Mouse (Mus musculus): Measurements from ENCODE around the gene Fbxw8.

Fbxw8 gene

DNA sequence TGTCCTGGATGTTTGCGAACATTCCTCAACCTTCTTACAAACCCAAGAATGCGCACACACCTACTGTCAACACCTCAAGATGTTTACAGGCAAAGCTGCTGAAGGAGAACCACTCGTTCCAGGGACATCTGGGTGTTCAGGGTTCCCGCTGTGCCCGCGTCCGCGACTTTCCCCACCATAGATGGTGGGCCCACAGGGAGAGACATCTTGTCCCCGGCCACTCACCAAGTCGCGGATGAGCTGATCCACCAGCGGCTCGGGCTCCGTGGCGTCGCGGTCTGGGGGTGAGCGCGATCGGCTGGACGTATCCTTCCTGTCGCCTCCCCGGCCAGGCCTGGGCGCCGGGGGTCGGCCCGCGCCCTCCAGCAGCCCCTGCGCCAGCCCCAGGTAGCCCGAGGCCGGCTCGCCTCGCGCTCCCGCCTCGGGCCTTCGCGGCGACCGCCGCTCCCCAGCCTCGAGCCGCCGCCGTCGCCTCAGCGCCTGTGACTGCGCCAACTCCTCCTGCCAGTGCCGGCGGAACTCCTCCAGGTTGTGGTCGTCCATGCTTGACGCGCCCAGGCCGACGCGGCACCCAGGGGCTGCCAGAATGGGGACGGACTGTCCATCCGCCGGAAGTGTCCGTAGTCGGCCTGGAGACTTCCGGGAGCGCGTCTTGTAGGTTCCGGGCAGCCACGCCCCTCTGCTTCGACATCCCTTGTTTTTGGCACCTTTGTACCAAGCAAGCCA, at the start of gene Fbxw8:
Gene Fbxw8, minus strand, starts transcription at position 626 of the 726 bp plus-strand sequence.
- peak; percentile 70 for DNase-seq (ENCODE audit: low read depth, low spot score)

DNA sequence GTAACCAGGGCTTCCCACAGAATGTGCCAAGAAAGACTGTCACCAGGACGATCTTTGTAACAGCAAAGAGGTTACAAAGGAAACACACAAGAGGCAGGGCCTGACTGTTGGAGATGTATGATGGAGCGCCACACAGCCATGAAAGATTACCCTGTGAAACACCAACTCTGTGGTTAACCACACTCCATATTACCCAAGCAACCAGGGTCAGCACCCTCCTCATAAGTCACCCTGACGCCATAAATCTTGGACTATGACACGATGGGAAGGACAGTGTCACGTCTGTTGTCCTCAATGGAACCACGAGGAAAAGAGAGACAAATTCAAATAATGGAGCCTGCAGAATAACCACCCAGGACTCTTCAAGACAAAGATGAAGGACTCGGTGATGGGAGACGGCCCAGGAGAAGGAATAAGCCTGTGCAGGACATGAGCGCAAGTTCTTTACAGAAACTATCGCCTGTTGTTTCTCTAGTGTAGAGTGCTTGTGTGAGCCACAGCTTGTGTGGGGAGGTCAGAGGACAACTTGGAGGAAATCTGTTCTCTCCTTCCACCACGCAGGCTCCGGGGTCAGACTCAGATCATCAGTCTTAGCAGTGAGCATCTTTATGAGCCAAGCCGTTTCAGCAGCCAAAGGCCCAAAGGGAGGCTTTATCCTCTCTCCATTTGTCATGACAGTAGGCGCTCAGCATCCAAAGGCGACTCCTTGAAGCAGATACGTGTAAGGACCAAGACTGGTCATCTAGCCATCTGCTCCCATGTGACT, 49.6 kb upstream of the Fbxw8 start:
- no peak for DNase-seq (ENCODE audit: low read depth, low spot score)

DNA sequence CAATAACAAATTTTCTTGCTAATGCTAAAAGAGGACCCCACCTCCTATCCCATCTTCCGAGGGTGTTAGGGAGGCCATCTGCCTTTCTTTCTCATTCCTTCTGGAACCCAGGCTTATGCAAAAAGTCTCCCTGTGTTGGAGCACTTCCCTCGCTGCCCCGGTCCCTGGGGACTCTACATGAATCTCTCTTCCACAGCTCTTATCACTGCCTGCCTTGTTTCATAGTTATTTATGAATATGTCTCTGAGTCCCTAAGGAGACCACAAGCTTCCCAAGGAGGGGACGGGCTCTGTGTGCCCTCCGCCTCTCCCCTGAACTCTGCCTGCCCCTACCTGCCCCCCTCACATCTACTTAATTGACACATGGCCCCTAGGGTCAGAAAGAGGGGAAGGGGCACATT, 44.4 kb upstream of the Fbxw8 start:
- DNase-seq (ENCODE audit: low read depth, low spot score), result no peak

DNA sequence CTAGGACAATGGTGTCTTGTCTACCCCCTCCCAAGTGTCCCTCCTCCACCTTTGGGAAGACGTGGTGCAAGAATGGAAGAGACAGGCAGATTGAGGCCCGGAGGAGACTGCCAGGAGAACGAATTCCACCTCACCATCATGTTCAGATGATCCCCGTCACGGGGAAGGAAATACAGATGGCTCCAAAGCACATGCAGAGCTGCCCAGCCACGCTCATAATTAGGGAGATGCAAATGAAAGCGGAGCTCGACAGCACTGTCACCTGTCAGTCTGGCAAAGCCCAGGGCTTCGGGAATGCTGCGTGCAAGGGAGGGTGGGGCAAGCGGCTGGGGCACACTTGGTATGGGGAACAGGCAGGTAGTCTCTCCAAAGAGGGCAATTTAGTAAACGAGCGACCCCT, 42.2 kb upstream of the Fbxw8 start:
- no peak for DNase-seq (ENCODE audit: low read depth, low spot score)

DNA sequence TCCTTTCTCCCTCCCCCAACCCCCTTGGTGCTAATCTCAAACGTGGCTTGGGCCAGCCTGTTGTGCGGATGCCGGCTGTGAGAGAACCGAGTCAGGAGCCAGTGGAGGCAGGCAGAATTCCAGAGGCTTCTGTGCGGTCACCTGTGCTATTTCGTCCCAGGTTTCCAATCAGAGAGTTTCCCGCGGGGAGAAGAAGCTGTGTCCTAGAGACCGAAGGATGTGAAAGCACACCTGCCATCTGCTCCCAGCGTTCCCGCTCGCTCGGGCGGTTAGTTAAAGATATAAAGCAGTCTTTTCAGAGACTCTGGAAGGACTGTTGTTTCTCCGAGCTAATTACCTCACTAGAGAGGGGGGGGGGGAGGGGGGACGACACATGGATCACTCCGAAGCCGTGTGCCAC, 37.0 kb upstream of the Fbxw8 start:
- no peak for DNase-seq (ENCODE audit: low read depth, low spot score)

DNA sequence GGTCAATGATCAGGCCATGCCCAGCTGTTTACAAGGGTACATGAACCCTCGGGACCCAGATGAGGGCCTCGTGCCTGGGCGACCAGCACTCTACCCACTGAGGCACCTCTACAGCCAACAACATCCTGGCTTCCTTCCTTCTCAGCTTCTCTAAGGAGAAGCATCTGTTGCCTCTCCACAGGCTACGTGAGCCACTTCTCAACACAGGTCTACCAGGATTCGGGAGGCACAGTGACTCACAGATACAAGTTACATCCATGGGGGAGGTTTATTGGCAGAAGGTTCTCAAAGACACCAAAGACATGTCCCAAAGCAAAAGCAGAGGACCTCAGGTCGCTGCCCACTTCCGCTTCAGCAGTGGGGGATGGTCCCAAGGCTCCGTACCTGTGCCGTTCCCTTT, 35.2 kb upstream of the Fbxw8 start:
- no peak for DNase-seq (ENCODE audit: low read depth, low spot score)

DNA sequence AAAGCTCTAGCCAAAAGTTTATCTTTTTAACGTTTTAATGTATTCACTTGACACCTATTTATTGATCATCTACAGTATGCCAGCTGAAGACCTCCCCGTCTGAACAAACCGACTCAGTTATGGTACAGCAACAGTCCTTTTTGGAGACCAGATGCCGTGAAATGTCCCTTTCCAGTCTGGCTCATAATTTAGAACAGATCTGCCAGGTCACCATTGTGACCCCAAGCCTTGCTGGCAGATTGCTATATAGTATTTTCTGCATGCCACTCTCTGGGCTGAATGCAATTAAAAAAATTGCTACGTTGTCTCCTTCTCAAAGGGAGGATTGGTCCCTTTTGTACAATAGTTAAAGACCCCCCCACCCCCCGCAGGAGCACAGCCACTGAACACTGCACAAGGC, 33.1 kb upstream of the Fbxw8 start:
- no peak for DNase-seq (ENCODE audit: low read depth, low spot score)

DNA sequence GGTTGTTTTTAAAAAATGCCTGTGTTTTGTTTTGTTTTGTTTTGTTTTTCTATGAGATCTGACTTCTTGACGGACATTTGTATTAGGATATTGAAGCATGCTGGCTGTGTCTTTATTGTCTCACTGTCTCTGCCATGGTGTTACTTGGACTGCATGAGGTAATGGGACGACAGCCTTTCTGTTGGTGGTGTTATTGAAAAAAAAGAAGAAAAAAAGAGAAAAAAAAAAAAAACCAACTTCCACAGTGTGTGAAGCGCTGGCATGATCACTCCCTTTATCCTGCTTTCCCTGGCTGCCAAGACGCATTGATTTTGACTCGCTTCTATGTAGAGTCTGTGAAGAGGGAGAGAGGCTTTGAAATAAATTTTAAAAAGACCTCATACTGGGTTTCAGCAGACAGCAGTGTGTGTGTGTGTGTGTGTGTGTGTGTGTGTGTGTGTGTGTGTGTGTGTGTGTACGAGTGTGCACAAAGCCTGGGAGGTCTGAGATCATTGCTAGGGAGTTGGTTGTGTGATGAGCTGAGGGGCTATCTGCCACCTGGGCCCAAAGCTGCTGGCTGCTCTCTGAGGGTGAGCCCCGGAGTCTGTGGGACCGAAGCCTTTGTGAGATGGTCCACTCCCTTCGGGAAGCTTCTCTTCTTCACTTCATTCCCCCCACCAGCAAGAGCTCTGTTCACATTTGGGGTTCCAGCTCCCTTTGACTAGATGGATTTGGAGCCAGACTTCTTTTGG, 31.8 kb upstream of the Fbxw8 start:
- DNase-seq (ENCODE audit: low read depth, low spot score), result no peak

DNA sequence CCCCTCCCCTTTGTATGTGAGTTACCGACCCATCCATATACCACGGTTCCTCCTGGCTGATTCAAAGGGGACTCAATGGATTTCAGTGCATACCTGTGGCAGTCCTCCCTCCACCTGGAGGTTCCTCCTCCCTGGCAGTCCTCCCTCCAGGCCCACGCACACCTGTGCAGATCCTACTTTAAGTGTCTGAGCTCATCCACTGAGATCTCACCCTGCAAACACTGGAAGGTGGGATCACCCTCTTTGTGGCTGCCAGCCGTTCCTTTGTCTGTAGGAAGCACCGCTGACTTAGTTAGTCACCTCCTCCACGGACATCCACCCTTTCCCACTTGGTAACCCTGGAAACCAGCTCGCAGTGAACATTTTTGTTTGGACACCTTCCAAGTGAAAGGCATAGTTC, 22.4 kb upstream of the Fbxw8 start:
- DNase-seq (ENCODE audit: low read depth, low spot score), result no peak

DNA sequence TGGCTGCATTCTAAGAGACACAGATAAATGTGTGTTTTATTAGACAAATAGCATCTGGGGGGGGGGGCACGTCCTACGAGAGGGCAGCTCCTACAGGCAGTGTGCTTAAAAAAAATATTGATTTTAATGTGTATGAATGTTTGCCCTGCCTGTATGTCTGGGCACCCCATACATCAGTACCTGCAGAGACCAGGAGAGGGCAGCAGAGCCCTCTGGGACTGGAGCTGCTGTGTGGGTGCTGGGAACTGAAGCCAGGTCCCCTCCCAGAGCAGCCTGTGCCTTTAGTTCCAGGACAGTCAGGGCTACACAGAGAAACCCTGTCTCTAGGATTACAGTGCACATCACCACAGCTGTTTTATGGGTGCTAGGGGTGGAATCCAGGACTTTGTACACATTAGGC, 19.9 kb upstream of the Fbxw8 start:
- DNase-seq (ENCODE audit: low read depth, low spot score), result no peak

DNA sequence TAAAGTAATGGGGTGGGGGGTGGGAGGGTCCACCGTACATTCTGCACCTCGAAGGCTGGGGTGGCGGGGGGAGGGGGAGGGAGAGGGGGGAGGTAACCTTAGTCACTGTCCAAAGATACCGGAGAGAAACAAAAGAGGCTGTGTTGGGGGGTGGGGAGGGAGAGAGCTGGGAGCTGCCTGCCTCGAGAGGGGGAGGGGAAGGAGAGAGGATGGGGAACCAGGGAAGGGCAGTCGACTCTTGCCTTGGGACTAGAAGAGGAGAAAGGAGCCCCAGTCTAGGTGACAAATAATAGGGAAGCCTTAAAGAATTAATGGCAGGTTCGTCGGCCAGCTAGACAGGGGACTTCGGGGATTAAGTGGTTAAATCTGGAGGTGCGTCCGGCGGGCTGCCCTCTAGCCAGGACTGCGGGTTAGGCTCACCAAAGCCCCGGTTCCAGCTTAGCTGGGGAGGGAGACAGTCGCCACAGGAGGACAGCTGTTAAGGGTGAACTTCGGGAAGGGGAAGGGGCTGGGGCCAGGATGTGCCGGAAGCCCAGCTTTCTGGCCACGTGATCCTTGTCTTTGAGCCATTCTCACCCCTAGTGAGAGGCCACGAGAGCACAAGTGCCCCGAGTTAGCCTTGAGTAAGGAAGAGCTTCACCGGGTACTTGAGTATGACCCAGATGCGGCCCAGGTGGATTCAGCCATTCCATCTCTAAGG, 19.2 kb upstream of the Fbxw8 start:
- no peak for DNase-seq (ENCODE audit: low read depth, low spot score)

DNA sequence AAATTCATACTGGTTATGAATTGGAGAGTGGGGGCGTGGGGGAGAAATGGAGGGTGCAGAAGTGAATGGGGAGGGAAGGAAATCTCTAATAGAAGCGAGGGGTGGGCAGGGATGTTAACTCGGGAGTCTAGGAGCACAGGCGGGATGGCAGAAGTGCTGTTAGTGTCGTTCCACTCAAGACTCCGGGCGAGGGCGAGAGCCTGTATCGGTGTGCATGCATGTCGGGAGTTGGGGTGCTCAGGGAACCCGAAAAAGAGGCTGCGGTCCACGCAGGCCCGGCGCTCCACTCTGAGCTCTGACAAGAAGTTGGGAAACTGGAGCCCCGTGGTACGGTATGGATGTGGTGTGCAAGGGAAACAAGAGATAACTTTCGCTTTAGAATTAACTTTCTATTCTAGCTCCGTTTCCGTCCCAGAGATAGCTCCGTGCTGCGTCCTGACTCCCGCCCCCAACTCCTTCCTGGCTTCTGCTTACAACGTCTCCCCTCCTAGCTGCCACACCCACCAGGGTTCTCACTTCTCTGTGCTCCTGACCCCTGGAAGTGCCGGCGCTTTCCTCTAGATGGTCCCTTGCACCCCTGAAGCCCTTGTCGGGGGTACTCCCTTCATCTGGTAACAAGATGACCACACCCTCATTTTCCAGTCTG, 16.9 kb upstream of the Fbxw8 start:
- DNase-seq (ENCODE audit: low read depth, low spot score), result no peak

DNA sequence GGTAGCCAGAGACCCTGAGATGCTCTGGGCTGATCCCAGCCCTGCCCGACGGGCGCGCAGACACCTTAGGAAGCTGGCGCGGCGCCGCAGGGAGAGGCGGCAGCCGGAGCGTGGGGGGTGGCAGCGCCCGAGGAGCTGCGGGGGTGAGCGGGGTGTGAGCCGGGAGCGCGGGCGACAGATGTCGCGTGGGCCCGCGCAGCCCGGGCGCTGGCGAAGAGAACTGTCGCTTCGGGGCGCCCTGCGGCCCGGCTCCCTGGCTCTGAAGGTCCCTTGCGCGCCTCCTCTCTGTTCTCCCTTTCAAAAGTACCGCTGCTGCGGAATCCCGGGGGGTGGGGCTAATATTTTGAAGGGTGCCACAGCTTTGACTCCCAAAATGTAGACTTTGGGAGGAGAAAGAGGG, 16.4 kb upstream of the Fbxw8 start:
- no peak for DNase-seq (ENCODE audit: low read depth, low spot score)

DNA sequence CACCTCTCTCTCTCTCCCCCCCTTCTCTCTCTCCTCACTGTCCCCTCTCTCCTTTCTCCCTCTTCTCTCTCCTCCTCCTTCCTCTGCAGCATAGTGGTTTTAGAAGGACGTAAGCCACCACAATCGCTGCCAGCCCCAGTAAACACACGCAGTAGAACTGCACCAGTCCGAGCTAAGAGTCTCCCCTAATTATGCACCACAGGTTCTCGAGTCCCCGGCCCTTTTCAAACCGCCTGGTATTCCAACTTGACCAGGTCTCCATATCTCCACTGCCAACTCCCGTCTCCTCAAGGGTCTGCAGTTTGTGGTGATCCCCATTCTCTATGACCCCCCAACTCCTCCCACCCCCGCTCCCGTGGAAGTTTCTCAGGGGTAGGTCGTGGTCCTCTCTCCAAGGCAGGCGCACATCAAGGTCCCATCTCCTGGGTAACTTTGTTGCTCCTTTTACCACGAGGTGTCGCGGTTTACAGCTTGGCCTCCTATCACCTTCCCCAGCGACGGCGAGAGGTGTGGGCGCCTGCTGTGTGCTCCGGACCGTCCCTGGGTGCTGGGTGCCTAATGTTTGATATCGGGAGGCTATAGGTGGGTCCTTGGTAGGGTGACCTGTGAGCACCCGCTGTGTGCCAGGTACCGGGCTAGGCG, 15.7 kb upstream of the Fbxw8 start:
- DNase-seq (ENCODE audit: low read depth, low spot score), result no peak

DNA sequence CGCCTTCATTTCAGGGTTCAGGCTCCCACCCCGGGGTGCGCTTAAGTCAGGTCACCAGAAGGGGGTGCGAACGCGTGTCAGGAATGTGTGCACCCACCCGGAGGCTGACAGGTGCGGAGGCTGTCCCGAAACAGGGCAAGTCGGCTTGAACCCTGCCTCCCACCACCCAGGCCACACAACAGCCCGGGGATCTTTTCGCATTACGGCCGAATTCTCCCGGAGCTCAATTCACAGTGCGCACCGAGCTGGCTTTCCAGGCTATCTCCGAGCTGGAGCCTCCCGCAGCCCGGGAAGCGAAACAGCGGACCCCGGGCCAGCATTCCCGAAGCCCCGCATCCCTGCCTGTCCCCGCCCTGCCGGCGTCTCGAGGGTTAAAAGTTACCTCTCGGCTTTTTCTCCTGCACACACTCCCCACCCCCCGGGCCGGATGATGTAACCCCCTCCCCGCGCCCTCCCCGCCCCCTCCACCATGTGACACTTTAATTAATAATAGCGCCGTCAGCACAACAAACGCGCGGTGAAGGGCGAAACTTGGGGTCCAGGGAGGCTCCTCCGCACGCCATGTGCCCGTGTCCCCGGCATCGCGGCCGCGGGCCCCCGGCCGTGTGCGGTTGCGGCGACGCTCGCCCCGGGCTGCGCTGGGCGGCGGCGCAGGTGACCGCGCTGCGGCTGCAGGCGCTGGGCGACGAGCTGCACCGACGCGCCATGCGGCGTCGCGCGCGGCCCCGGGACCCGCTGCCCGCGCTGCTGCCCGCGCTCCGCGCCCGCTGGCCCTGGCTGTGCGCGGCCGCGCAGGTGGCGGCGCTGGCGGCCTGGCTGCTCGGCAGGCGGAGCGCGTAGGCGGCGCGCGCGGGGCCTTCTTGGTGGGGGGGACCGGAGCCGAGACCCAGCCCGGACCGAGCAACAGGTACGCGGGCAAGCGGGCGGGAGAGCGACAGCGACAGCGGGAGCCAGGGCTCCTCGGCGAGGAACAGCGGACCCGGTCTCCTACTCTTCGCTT, 14.3 kb upstream of the Fbxw8 start:
- no peak for DNase-seq (ENCODE audit: low read depth, low spot score)

DNA sequence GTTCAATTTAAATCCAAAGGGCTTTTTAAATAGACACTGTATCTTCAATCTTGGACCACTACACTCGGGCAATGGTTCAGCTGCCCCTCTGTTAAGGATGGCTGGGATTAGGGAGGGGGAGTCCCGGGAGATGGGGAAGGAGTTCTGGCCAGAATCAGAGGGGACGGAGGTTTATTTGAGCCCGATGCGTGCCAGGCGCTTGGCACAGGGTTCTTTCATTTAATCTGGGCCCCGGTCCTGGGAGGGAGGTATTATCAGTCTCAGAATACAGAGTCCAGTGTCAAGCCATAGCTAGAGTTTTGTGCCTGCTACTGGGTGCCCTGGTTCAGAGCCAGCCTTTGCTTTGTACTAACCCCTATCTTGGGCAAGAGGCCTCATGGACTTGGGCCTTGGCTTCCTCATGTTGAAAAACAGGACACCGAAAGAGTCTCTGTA, 12.3 kb upstream of the Fbxw8 start:
- no peak for DNase-seq (ENCODE audit: low read depth, low spot score)

DNA sequence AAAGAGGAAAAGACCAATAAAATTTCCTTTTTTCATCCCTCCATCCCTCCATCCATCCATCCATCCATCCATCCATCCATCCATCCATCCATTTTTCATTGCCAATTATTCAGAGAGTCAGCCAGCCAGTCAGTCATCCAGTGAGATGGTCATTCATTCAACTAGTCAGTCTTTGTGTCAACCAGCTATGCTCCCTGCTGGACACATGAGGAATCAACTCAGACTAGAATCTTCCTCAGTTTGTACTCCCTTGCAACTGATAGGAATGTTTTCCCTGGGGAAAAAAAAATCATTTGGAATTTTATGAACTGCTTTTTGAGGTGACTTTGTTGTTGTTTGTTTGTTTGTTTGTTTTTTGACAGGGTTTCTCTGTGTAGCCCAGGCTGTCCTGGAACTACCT, 10.2 kb upstream of the Fbxw8 start:
- no peak for DNase-seq (ENCODE audit: low read depth, low spot score)

DNA sequence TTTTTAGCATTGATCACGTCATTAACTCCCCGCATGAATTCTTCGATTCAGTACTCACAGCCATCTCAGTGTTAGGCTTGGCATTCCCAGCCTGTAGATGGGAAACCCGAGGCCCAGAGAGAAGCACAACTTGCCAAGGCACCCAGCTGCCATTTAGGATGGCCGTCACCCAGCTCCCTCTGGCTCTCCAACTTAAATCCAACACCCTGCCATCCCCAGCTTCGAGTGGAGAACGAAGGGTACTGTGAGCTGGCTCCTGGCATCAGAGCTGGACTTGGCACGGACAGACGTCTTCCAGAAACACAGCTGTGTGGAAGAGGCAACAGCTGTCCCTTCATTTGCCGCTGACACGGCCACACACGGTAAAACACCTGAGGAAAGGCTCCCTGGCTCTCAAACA, 9.3 kb upstream of the Fbxw8 start, which contains the start of gene Hrk:
Gene Hrk, plus strand, starts transcription at position 68 of the 400 bp plus-strand sequence.
- DNase-seq (ENCODE audit: low read depth, low spot score), result no peak

DNA sequence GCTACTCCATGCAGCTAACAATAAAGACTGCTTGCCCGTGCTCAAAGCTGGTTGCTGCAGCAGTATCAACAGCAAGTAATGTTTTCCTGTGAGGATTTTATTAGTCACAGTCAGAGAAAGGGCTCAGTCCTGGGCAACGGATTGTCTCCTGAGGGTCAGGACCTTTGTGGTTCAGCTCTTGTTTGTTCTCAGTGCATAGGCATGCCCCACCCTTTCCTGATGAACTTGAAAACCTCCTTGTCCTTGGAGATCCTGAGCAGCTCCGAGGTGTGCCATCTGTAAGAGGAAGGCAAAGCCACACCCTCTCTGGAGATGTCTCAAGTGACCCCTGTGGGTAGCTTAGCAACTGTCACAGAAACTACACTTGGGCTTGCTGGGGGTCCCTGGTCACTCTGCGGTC, 5.4 kb upstream of the Fbxw8 start:
- no peak for DNase-seq (ENCODE audit: low read depth, low spot score)

DNA sequence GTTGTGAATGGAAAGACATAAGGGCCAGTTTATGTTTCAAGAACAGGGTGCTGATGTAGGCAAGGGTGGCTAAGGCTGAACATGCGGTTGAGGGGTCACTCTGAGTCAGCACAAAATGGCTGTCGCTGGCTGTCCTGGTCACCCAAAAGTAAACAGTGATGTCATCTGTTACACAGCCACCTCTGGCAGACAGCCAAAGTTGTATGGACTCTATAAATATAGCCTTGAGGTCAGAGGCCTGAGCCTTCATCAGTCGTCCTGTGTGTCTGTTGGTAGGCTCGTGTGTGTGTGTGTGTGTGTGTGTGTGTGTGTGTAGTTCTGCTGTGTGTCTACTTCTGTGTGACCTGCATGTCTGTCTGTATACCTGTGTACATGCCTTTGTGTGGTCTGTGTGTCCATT, 1.7 kb upstream of the Fbxw8 start:
- no peak for DNase-seq (ENCODE audit: low read depth, low spot score)

Measured in telencephalon, adult 2 months (tissue).